Mouse (Mus musculus) erythroblast, embryonic 14.5 days (primary cell): ENCODE measurements around the gene Sec16a.

ENCODE experiments used
- GATA1 ChIP-seq: IDR thresholded peaks from 2 replicates; pipeline ENCODE4 v1.6.1; 2012; ENCODE audit warnings: low read length, inconsistent platforms, mixed read lengths
- TAL1 ChIP-seq: IDR thresholded peaks from 3 replicates; pipeline ENCODE4 v1.6.1; 2012; ENCODE audit warnings: low read length, inconsistent platforms, mixed read lengths

DNA sequence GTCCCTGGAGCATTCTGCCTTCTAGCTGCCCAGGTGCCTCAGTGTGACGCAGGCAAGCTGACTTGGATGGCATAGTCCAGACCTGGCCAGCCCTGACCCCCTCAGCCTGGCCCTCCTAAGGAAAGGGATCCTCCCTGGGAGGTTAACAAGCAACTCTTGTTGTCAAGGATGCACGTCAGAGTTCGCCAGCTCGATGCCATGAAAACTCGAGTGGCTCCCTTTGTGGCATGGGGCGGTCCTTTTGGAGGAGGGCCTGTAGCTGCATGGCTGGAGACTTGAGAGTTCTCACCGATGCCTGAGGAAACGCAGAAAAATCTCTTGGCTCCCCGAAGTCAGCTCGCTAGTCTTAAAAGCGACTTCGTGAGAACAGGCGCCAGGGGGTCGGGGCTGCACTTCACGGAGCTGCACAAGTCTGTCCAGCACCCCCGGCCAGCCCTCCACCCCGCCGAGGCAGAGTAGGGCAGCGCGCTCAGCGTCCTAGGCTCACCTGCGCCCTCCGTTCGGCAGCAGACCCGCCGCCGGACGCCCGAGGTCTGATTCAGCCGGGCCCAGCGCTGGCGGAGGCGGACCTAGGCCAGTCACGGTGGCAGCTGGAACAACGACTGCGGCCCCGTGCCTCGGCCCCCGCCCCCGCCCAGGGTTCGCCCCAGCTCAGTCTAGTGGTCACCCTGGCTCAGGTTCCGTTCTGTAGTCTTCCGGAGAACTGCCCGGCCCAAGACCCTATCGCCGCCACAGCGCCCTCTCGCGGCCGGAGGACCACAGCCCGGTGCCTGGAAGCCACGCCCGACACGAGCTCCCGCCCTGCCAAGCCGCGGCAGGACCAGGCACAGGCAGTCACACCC lies 36.3 kb downstream of the Sec16a start, which contains the start of gene Inpp5e:
- no peak for TF ChIP-seq GATA1
- TF ChIP-seq TAL1 = no peak
